Mouse (Mus musculus) thymus, postnatal 14 days (tissue): ENCODE results near the gene Fbxl3.
A peak's percentile ranks its signal among the peaks of the same experiment; 100 is the strongest.

Experiments
- DNase-seq: peaks from one replicate; pipeline ENCODE4 v3.0.0; 2021

Fbxl3 gene

GRCm38 (mm10) chr14:103099238-103099933 is at the start of gene Fbxl3:
Gene Fbxl3, minus strand, starts transcription at chr14:103099566.
- DNase-seq: peak; percentile 87

GRCm38 (mm10) chr14:103131991-103132390 is 32.6 kb upstream of the Fbxl3 start:
- peak; percentile 57 for DNase-seq

DNA sequence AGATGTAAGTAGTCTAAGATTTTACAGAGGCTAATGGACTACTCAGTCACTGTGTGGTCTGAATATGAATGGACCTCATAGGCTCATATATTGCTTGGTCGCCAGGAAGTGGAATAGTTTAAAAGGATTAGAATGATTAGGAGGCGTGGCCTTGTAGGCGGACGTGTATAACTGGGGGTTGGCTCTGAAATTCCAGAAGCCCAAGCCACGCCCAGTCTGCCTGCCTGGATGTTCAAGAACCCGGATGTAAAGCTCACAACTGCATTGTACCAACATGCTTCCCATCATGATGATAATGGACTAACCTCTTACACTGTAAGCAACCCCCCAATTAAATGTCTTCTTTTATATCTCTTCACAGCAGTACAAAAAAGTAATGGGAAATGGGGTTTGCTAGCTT is 26.4 kb upstream of the Fbxl3 start:
- no peak for DNase-seq

DNA sequence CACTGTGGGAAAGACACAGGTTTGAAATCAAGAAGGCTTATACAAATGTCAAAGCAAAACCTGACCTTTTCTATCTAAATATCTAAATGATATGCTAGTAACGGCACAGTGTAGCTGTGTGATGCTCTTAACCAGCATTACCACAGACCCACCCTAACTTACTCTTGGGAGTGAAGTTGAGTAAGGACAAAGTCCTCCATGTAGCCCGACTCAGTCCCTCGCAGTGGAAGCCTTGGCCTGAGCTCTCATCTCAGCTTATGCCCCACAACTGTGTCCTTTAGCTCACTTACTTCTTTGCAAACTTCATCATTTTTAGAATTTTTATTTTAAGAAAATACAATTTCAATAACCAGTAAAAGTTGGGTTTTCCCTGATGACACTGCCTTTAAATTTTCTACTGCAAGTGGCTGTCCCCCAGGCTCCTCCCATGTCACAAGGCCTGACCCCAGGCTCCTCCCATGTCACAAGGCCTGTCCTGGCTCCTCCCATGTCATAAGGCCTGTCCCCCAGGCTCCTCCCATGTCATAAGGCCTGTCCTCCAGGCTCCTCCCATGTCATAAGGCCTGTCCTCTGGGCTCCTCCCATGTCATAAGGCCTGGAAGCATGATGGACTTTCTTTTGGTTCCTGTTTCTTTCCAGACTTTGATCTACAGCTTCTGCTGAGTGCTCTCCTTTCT is 15.8 kb upstream of the Fbxl3 start:
- DNase-seq: no peak

- no peak for DNase-seq
Observed at GRCm38 (mm10) chr14:103112606-103113363, 13.4 kb upstream of the Fbxl3 start.

DNA sequence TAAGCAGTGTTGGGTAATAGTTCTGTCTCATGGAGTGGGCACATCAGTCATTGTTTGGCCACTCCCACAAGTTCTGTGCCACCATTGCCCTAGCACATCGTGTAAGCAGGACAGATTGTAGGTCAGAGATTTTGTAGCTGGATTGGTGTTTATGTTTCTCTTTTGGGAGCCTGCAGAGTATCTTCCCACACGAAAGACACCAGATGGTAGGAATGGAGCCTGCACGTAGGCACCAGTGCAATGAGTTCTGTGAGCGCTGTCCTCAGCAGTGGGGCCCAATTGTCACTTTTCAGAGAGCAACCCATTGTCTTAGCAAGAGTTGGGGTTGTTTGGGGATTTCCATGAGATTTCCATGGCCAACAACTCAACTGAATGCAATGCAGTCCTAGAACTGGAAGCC is 10.6 kb upstream of the Fbxl3 start:
- DNase-seq: no peak

GRCm38 (mm10) chr14:103106301-103106700 is 6.9 kb upstream of the Fbxl3 start:
- no peak for DNase-seq

- DNase-seq: no peak
Observed at GRCm38 (mm10) chr14:103102731-103103335, 3.5 kb upstream of the Fbxl3 start.

DNA sequence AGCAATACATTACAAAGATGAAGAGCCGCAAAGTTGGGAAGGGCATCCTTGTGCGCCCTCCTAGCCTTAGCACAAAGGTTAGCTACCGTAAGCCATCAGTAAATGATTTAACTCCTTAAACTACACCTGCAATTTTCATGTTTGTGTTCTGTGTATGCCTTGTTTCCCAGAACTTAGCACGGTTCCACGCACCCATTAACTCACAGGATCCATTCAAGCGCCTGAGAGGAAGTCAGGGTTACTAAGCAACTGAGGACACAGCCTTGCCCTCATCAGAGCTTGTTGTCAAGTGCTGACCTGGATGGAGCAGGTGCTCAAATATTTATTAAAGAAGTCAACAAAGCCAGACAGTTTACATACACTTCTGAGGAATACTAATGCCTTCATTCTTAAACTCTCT is 2.9 kb upstream of the Fbxl3 start:
- no peak for DNase-seq

DNA sequence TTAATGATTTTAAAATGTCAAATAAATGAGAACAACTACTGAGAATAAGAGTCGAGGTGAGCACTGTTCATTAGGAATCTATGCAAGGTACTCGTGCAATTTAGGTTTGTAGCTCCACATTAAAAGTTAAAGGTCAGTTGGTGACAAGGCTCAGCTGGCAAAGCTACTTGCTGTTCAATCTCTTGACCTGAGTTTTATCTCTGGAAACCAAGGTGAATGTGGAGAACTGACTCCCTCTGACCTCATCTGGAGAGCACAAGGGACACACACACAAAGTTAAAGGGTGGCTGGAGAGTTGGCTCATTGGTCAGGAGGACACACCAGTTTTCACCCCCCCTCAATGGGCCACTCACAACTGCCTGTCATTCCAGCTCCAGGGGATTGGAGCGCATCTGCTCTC is 1.8 kb upstream of the Fbxl3 start:
- DNase-seq: no peak

DNA sequence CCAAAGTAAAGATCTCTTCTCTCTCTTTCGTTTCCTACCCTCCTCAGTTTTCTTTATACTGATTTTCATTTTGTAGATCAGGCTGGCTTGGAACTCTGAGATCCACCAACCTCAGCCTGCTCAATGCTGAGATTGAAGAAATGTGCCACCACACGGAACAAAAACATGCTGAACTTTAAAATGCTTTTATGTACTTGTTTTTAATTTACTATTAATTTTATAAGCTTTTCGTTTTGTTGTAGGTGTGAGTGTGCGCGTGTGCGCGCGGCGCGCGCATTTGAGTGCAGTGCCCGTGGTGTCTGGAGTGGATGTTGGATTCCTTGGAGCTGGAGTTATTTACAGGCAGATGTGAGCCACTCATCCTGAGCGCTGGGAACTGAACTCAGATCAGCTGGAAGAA is 930 bp upstream of the Fbxl3 start:
- DNase-seq: no peak

GRCm38 (mm10) chr14:103098587-103099235 is 655 bp downstream of the Fbxl3 start:
- peak; percentile 89 for DNase-seq

DNA sequence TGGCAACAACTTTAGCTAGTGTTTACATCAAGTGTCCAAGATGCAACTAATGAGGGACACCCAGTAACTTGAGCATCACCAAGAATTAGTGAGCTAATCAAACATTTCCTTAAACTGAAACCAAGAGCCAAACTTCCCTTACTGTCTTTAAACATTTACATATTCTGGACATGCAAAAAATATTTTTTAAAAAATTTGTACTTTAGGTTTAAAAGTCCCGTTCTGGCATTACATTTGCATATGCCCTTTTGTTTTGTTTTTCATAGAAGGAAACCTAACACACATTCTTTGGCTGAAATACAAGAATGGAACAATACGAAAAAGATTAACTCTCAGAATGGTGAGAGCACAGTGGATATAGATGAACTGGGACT is 1.2 kb downstream of the Fbxl3 start:
- DNase-seq: no peak

DNA sequence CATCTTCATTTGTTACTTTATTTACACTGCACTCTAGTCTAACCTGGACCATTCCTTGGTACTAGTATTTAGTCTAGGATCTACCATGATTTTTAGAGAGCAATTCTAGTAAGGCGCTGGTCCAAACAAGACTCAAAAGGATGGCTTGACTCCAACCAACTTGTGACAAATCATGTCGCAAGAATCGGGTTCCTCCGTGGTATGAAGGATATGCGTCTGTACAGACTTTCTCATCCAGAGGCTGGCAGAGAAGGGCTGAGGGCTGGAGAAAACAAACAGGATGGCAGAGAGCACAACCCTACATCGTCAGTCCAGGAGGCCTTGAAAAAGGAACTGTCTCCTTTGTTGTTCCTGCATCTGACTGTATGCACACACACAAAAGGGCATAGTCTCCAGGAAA is 2.7 kb downstream of the Fbxl3 start:
- DNase-seq: no peak

DNA sequence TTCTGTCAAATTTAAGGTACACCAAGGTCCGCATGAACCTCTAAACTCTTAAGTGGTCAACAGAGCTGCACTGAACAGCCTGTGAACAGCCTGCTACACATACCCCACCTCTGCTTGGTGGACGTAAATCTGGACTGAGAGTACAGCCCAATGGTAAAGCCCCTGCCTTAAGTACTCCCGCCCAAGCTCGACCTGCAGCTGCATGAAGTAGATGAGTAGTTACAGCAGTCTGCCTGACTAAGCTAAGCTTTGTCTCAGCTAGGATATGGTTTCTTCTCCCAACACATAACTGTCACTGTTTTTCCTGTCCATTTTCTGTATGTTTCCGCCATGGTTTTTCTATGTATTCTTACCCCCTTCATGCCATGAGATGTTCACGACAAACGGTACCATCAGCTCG is 3.5 kb downstream of the Fbxl3 start:
- no peak for DNase-seq

DNA sequence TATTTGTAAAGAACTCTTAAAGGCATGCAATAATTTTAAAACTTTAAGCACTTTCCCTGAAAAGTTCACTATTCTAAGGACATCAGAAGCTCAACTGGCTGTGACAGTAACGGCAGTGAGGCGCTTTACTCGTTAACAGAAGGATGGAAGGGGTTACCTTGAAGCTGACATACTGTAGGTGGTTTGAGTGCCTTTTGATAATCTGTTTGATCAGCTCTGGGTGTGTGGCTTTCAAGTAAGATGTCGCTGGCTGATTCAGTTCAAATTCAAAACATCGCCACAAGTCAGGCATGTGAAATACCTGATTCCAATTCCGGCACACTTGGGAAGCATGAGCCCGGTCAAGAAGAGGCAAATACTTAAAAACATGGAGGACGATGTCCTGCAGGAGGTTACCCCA is 4.3 kb downstream of the Fbxl3 start:
- DNase-seq: no peak

GRCm38 (mm10) chr14:103093670-103094069 is 5.7 kb downstream of the Fbxl3 start:
- no peak for DNase-seq

DNA sequence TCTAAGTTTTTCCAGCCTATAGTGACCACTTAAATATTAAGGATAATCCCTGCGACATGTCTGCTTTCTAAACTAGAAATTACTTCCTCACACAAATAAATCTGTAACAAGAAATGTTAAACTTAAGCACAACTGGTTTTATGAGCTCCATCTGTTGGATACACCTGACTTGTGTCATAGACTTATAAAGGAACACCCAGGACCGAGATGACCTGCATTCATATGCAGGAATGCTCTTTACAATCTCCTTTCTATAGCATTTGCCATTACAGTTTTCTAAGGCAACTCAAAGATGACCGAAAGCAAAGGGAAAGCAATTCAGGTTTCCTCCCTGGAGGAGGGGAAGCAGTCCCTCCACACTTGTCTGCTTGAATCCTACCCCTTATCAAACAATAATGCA is 6.1 kb downstream of the Fbxl3 start:
- DNase-seq: no peak

DNA sequence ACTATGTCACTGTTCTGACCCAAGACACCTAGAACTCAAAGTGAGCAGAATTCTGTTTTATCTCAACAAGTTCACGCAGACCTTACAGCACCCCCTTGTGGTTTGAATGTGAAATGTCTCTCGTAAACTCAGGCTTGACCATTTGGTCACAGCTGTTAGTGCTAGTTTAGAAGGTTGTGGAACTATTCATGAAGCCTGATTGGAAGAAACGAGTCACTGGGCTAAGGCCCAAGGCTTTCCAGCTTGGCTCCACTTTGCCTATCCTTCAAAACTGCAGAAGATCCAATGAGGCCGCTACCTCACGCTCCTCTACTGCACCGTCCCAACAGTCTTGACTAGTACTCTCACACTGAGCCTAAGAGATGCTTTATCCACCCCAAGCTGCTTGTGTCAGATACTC is 10.7 kb downstream of the Fbxl3 start:
- peak; percentile 59 for DNase-seq

DNA sequence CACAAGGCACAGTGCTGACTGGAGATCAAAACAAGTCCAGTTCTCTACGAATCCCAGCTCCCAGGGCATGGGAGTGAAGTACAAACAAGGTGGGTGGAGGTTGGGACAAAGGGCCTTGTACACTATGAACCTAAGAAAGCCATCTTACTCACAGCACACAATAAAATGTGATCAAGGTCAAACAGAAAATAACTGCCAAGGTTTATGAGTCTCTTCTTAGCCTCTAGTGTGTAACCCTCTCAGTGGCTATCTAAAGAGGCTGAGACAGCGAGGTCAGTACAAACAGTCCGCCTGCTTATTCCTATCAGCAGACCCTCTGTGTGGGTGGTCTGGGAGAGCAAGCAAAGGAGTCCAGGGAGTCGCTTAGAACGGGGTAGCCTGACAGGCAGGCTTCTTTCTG is 11.5 kb downstream of the Fbxl3 start:
- DNase-seq: no peak

DNA sequence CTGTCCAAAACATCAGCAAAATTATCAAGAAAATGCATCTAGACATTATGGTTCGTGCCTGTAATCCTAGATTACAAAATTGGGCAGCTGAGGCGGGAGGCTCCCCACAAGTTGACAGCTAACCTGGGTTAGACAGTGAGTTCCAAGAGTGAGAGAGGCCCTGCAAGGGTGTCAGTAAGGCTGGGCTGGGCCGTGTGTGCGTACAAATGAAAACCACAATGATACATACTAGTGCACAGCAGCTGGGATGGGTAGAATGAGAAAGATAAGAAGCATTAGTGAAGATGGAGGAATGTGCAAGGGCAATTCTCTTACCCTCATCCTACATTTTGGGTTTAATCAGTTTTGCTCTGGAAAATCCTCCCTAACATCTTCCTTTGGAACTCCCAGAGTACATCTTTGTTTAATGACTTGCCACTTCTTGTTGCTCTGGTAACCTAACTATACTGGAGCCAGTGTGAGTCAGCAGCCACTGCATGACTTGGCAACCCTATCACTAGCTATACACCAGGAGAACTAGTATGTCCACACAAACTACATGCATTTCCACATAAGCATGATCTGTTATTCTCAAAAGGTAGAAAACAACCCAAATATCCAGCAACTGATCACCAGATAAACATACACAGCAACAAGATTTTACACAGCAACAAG is 12.6 kb downstream of the Fbxl3 start:
- DNase-seq: no peak

GRCm38 (mm10) chr14:103085840-103086533 is 13.4 kb downstream of the Fbxl3 start:
- DNase-seq: no peak
